27 mouse cellular contexts compared by ENCODE assay signal in the genomic region with DNA sequence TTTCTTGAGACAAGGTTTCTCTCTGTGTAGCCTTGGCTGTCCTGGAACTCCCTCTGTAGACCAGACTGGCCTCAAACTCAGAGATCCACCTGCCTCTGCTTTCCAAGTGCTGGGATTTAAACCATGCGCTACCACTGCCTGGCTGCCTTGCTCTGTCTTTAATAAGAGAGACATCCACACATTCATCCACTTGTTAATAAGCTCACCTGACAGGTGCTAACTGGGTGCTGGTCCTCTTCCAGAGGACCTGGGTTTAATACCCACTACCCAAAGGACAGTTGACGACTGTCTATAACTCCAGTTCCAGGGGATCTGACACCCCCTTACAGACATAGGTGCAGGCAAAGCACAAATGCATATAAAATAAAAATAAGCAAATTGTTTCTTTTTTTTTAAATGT.
"Had no signal": no experiment of that assay in that cellular context is flagged by ENCODE, and none has a peak within 500 bp of the region (broad histone marks: within the 10 kb centered on the region; RNA-seq: fewer than 3 reads in every experiment).

No protein-coding gene starts in this region.

- H3K27ac ChIP-seq: embryonic facial prominence, embryonic 12.5 days; embryonic facial prominence, embryonic 13.5 days; embryonic facial prominence, embryonic 15.5 days; forebrain, embryonic 10.5 days; forebrain, embryonic 12.5 days; forebrain, embryonic 13.5 days; forebrain, embryonic 15.5 days had no signal

- H3K9ac ChIP-seq: embryonic facial prominence, embryonic 12.5 days; embryonic facial prominence, embryonic 13.5 days; embryonic facial prominence, embryonic 15.5 days; forebrain, embryonic 12.5 days; forebrain, embryonic 13.5 days; forebrain, embryonic 15.5 days; forebrain, postnatal 0 days had no signal

- H3K36me3 ChIP-seq: embryonic facial prominence, embryonic 10.5 days; embryonic facial prominence, embryonic 12.5 days; embryonic facial prominence, embryonic 13.5 days; embryonic facial prominence, embryonic 15.5 days; forebrain, embryonic 10.5 days; forebrain, embryonic 12.5 days; forebrain, embryonic 15.5 days; heart, embryonic 10.5 days had no signal

- H3K27me3 ChIP-seq: embryonic facial prominence, embryonic 12.5 days; embryonic facial prominence, embryonic 13.5 days; embryonic facial prominence, embryonic 15.5 days; forebrain, embryonic 12.5 days; forebrain, embryonic 13.5 days; forebrain, embryonic 15.5 days had no signal

- ATAC-seq: forebrain, embryonic 13.5 days; forebrain, embryonic 14.5 days; forebrain, embryonic 15.5 days; forebrain, embryonic 16.5 days; forebrain, postnatal 0 days had no signal

- H3K4me1 ChIP-seq: forebrain, embryonic 15.5 days had no signal

- H3K4me2 ChIP-seq: embryonic facial prominence, embryonic 12.5 days; embryonic facial prominence, embryonic 13.5 days; embryonic facial prominence, embryonic 15.5 days; forebrain, embryonic 12.5 days; forebrain, embryonic 13.5 days; forebrain, embryonic 15.5 days had no signal

- H3K9me3 ChIP-seq: embryonic facial prominence, embryonic 10.5 days; embryonic facial prominence, embryonic 12.5 days; embryonic facial prominence, embryonic 13.5 days; embryonic facial prominence, embryonic 15.5 days; forebrain, embryonic 10.5 days; forebrain, embryonic 12.5 days; forebrain, embryonic 13.5 days; forebrain, embryonic 15.5 days; heart, embryonic 10.5 days had no signal

- H3K4me3 ChIP-seq: embryonic facial prominence, embryonic 10.5 days; embryonic facial prominence, embryonic 12.5 days; embryonic facial prominence, embryonic 13.5 days; embryonic facial prominence, embryonic 15.5 days; erythroblast, embryonic 14.5 days; forebrain, embryonic 10.5 days; forebrain, embryonic 12.5 days; forebrain, embryonic 13.5 days; forebrain, embryonic 15.5 days; gastrocnemius, adult 2 months; heart, adult 2 months; heart, embryonic 10.5 days had no signal

- DNase-seq: cerebellum, adult 2 months; cerebellum, adult 8-10 months; cerebellum, adult 9-11 months; cerebellum, postnatal 25 days; cerebellum, postnatal 36 days; embryo, embryonic 11 days; forebrain, postnatal 0 days; gastrocnemius, adult 2 months; gastrocnemius, postnatal 10 days; gastrocnemius, postnatal 14 days; gastrocnemius, postnatal 25 days; gastrocnemius, postnatal 36 days; heart, adult 11 months; heart, adult 18-20 months; heart, adult 2 months had no signal
